In the genomic region with DNA sequence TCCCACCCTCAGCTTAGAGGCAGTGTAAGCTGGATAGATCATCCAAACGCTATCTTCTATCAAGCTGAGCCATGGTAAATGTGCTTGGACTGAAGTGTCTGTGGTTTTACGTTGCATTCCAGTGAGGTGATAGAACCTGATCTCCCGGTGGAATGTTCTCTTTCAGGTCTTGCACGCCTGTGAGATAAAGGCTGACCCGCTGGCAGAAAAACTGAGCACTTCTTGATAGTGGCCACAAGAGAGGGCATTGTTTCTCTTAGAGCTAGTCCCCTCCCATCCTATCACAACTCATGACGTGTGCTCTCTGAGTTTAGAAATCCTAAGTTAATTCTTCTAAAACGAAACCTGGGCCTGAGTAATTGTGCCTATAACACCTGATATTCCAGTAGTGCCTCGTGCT, we compare ENCODE assay signal across 17 mouse cellular contexts.
A peak's percentile ranks its signal among the peaks of the same experiment; 100 is the strongest.
DNase-seq lines count a peak whose midpoint lies in the region; ATAC-seq and TF ChIP-seq lines count a peak whose summit lies in the region.
"Had no signal": no experiment of that assay in that cellular context is flagged by ENCODE, and none has a peak within 500 bp of the region (broad histone marks: within the 10 kb centered on the region; RNA-seq: fewer than 3 reads in every experiment).

No protein-coding gene starts in this region.

- no peak for ATAC-seq in heart, embryonic 11.5 days (replicated peaks; ENCODE audit: insufficient number of reproducible peaks, low FRiP score, low TSS enrichment)
- ATAC-seq in hindbrain, embryonic 12.5 days (ENCODE audit: low FRiP score): no peak
- ATAC-seq in hindbrain, embryonic 16.5 days: no peak
- ATAC-seq in forebrain, embryonic 15.5 days (replicated peaks): no peak

- no peak overlapping the region for H3K4me2 ChIP-seq in heart, embryonic 11.5 days
- H3K4me2 ChIP-seq in hindbrain, embryonic 12.5 days (replicated peaks): no peak overlapping the region
- H3K4me2 ChIP-seq in hindbrain, embryonic 16.5 days (ENCODE audit: low read length): no peak overlapping the region
- H3K4me2 ChIP-seq in forebrain, embryonic 15.5 days (replicated peaks): no peak overlapping the region
- H3K4me2 ChIP-seq: embryonic facial prominence, embryonic 12.5 days had no signal

- no peak overlapping the region for H3K9ac ChIP-seq in heart, embryonic 11.5 days (ENCODE audit: low read depth, low read length)
- no peak overlapping the region for H3K9ac ChIP-seq in heart, adult 2 months (ENCODE audit: low read depth, low read length)
- H3K9ac ChIP-seq in hindbrain, embryonic 12.5 days: no peak overlapping the region
- no peak overlapping the region for H3K9ac ChIP-seq in hindbrain, embryonic 16.5 days (ENCODE audit: low read depth, low read length)
- no peak overlapping the region for H3K9ac ChIP-seq in forebrain, embryonic 15.5 days (replicated peaks)
- H3K9ac ChIP-seq: embryonic facial prominence, embryonic 12.5 days had no signal

- H3K4me3 ChIP-seq in heart, embryonic 11.5 days (ENCODE audit: low read depth, low read length): no peak overlapping the region
- no peak overlapping the region for H3K4me3 ChIP-seq in heart, adult 2 months
- no peak overlapping the region for H3K4me3 ChIP-seq in hindbrain, embryonic 12.5 days
- H3K4me3 ChIP-seq in hindbrain, embryonic 16.5 days (ENCODE audit: low read length): no peak overlapping the region
- no peak overlapping the region for H3K4me3 ChIP-seq in forebrain, embryonic 15.5 days
- H3K4me3 ChIP-seq: embryonic facial prominence, embryonic 12.5 days; gastrocnemius, adult 2 months; midbrain, embryonic 10.5 days had no signal

- H3K27me3 ChIP-seq in heart, embryonic 11.5 days (ENCODE audit: control insufficient read depth, insufficient read depth, low read length): no peaks in the 10 kb centered on the region
- no peaks in the 10 kb centered on the region for H3K27me3 ChIP-seq in heart, adult 2 months (ENCODE audit: control insufficient read depth, insufficient read depth, low read length)
- no peaks in the 10 kb centered on the region for H3K27me3 ChIP-seq in hindbrain, embryonic 12.5 days
- H3K27me3 ChIP-seq in hindbrain, embryonic 16.5 days (replicated peaks; ENCODE audit: control insufficient read depth, insufficient read depth, low read length): no peaks in the 10 kb centered on the region
- H3K27me3 ChIP-seq in forebrain, embryonic 15.5 days: no peaks in the 10 kb centered on the region
- H3K27me3 ChIP-seq: embryonic facial prominence, embryonic 12.5 days had no signal

- peaks cover 27% of the 10 kb centered on the region for H3K4me1 ChIP-seq in heart, embryonic 11.5 days (ENCODE audit: control insufficient read depth, insufficient read depth, low read length)
- peaks cover 4% of the 10 kb centered on the region for H3K4me1 ChIP-seq in heart, adult 2 months (ENCODE audit: control insufficient read depth, insufficient read depth, low read length)
- H3K4me1 ChIP-seq in hindbrain, embryonic 12.5 days: no peaks in the 10 kb centered on the region
- no peaks in the 10 kb centered on the region for H3K4me1 ChIP-seq in hindbrain, embryonic 16.5 days (ENCODE audit: control insufficient read depth, insufficient read depth, low read depth, low read length)
- H3K4me1 ChIP-seq in forebrain, embryonic 15.5 days: no peaks in the 10 kb centered on the region
- H3K4me1 ChIP-seq: embryonic facial prominence, embryonic 12.5 days; midbrain, embryonic 10.5 days had no signal

- DNase-seq in heart, adult 2 months: no peak
- DNase-seq in urinary bladder, postnatal 14 days (ENCODE audit: low spot score): peak; percentile 16
- DNase-seq in urinary bladder, postnatal 4 days (ENCODE audit: low spot score in 2 of 2): no peak
- peak; percentile 7 for DNase-seq in lung, postnatal 14 days
- DNase-seq: adrenal gland, postnatal 10 days; cerebellum, adult 11 months; cerebellum, postnatal 36 days; gastrocnemius, adult 2 months; left cerebral cortex, postnatal 4 days; thymus, postnatal 4 days had no signal

- TF ChIP-seq POLR2A in heart, adult 2 months (IDR thresholded peaks at IDR 0.05; ENCODE audit: insufficient read depth, low read depth, low read length): no peak

- no peaks in the 10 kb centered on the region for H3K36me3 ChIP-seq in heart, embryonic 11.5 days (ENCODE audit: control insufficient read depth, insufficient read depth, low read length)
- peaks cover 3% of the 10 kb centered on the region; the same call in 1 of the 2 replicates for H3K36me3 ChIP-seq in heart, adult 2 months (ENCODE audit: control insufficient read depth, insufficient read depth, low read length)
- no peaks in the 10 kb centered on the region for H3K36me3 ChIP-seq in hindbrain, embryonic 12.5 days
- H3K36me3 ChIP-seq in hindbrain, embryonic 16.5 days (ENCODE audit: control insufficient read depth, insufficient read depth, low read length): no peaks in the 10 kb centered on the region
- H3K36me3 ChIP-seq in forebrain, embryonic 15.5 days: no peaks in the 10 kb centered on the region
- H3K36me3 ChIP-seq: embryonic facial prominence, embryonic 12.5 days; midbrain, embryonic 10.5 days had no signal

- no peak for TF ChIP-seq EP300 in heart, adult 2 months (IDR thresholded peaks at IDR 0.05; ENCODE audit: insufficient read depth, low read depth, low read length)

- H3K79me2 ChIP-seq in heart, adult 2 months (replicated peaks; ENCODE audit: control insufficient read depth, insufficient read depth, low read length): no peaks in the 10 kb centered on the region

- 0 out of 2 replicates have a peak overlapping the region, but pooled peaks have one; percentile 29 for H3K27ac ChIP-seq in heart, embryonic 11.5 days (ENCODE audit: low read depth, low read length)
- H3K27ac ChIP-seq in heart, adult 2 months: no peak overlapping the region
- H3K27ac ChIP-seq in hindbrain, embryonic 12.5 days: no peak overlapping the region
- no peak overlapping the region for H3K27ac ChIP-seq in hindbrain, embryonic 16.5 days (ENCODE audit: low read depth, low read length)
- no peak overlapping the region for H3K27ac ChIP-seq in forebrain, embryonic 15.5 days (replicated peaks)
- H3K27ac ChIP-seq: embryonic facial prominence, embryonic 12.5 days; kidney, postnatal 0 days; midbrain, embryonic 10.5 days had no signal

- 16% methylated on average over 8 of the region's 8 CpGs for WGBS in heart, embryonic 11.5 days (ENCODE audit: insufficient replicate concordance)
- WGBS in heart, adult 2 months: 51% methylated on average over 8 of the region's 8 CpGs
- WGBS in hindbrain, embryonic 12.5 days: 80% methylated on average over 8 of the region's 8 CpGs
- 88% methylated on average over 8 of the region's 8 CpGs for WGBS in hindbrain, embryonic 16.5 days
- WGBS in forebrain, embryonic 15.5 days: 85% methylated on average over 8 of the region's 8 CpGs

- intact Hi-C loops in heart, adult 2 months (cut with DNase I): no loop called here

- TF ChIP-seq CTCF in heart, adult 2 months (IDR thresholded peaks at IDR 0.05): no peak

- H3K9me3 ChIP-seq in heart, embryonic 11.5 days (replicated peaks; ENCODE audit: control insufficient read depth, low read length): no peaks in the 10 kb centered on the region
- H3K9me3 ChIP-seq in hindbrain, embryonic 12.5 days (replicated peaks): no peaks in the 10 kb centered on the region
- no peaks in the 10 kb centered on the region for H3K9me3 ChIP-seq in hindbrain, embryonic 16.5 days (ENCODE audit: control insufficient read depth, low read length)
- no peaks in the 10 kb centered on the region for H3K9me3 ChIP-seq in forebrain, embryonic 15.5 days
- H3K9me3 ChIP-seq: embryonic facial prominence, embryonic 12.5 days; midbrain, embryonic 10.5 days had no signal

Comparison
In these comparisons a context has a peak if more than half of its experiments do, and no peak if none do; other contexts are left out.
1. DNase-seq: peak in urinary bladder, postnatal 14 days (single experiment) and lung, postnatal 14 days (single experiment); none in heart, adult 2 months (0 of 2) and urinary bladder, postnatal 4 days (0 of 2).